ENCODE assay signal across 9 mouse cellular contexts in the genomic region with DNA sequence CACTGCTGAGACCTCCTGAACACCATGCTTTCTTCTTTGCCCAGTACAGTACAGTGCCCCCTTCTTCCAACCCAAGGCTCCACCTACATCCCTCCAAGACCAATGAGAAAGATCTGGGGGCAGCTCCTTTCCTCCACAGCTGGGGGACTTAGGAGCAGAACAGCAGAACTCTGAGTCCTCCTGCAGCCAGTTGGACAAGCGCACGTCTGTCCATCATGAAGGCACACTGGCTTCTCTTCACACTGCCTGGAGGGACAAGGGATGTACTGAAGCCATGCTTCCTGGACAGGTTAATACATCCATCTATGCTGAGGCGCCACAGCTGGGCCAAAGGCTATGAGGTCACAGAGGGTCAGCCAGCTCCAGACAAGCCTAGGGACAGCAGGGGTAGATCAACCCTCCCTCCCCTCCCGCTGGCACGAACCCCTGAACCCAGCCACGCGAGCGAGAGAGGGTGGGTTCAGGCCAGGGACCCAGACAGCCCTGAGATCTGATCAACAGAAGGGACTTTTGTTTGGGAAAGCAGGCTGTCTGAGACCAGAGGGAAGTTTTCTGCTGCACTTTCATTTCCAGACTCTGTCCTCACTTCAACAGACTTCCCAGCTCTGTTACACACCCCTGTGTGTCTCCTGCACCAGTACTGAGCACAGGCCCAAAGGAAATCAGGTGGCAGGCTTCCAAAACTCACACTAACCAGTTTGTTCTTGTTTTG. TPM values are rescaled to one million over a fixed set of nuclear protein-coding genes. Genes with fewer than 3 reads are reported as not detected.
DNase-seq lines count a peak whose midpoint lies in the region; ATAC-seq lines count a peak whose summit lies in the region.
"Had no signal": no experiment of that assay in that cellular context is flagged by ENCODE, and none has a peak within 500 bp of the region (broad histone marks: within the 10 kb centered on the region; RNA-seq: fewer than 3 reads in every experiment).

No protein-coding gene starts in this region.

- no peak overlapping the region for H3K9ac ChIP-seq in forebrain, embryonic 12.5 days
- H3K9ac ChIP-seq in forebrain, embryonic 11.5 days (ENCODE audit: low read length) = no peak overlapping the region
- H3K9ac ChIP-seq in embryonic facial prominence, embryonic 13.5 days = no peak overlapping the region
- no peak overlapping the region for H3K9ac ChIP-seq in hindbrain, embryonic 13.5 days
- H3K9ac ChIP-seq in liver, embryonic 12.5 days = no peak overlapping the region
- H3K9ac ChIP-seq: liver, embryonic 13.5 days had no signal

- no peaks in the 10 kb centered on the region for H3K9me3 ChIP-seq in forebrain, embryonic 12.5 days
- H3K9me3 ChIP-seq in forebrain, embryonic 11.5 days (ENCODE audit: control insufficient read depth, low read length) = no peaks in the 10 kb centered on the region
- no peaks in the 10 kb centered on the region for H3K9me3 ChIP-seq in embryonic facial prominence, embryonic 13.5 days
- H3K9me3 ChIP-seq in hindbrain, embryonic 13.5 days = no peaks in the 10 kb centered on the region
- H3K9me3 ChIP-seq in liver, embryonic 12.5 days (replicated peaks) = no peaks in the 10 kb centered on the region
- H3K9me3 ChIP-seq: liver, embryonic 13.5 days had no signal

- H3K27me3 ChIP-seq in forebrain, embryonic 12.5 days = no peaks in the 10 kb centered on the region
- H3K27me3 ChIP-seq in forebrain, embryonic 11.5 days (ENCODE audit: control insufficient read depth, insufficient read depth, low read length) = no peaks in the 10 kb centered on the region
- no peaks in the 10 kb centered on the region for H3K27me3 ChIP-seq in embryonic facial prominence, embryonic 13.5 days
- H3K27me3 ChIP-seq in hindbrain, embryonic 13.5 days = no peaks in the 10 kb centered on the region
- no peaks in the 10 kb centered on the region for H3K27me3 ChIP-seq in liver, embryonic 12.5 days (replicated peaks)
- H3K27me3 ChIP-seq: liver, embryonic 13.5 days had no signal

- H3K4me2 ChIP-seq in forebrain, embryonic 12.5 days = no peak overlapping the region
- H3K4me2 ChIP-seq in forebrain, embryonic 11.5 days (ENCODE audit: low read depth, low read length, severe bottlenecking) = no peak overlapping the region
- H3K4me2 ChIP-seq in embryonic facial prominence, embryonic 13.5 days = no peak overlapping the region; the same call in 1 of the 2 replicates
- no peak overlapping the region for H3K4me2 ChIP-seq in hindbrain, embryonic 13.5 days
- H3K4me2 ChIP-seq in liver, embryonic 12.5 days = no peak overlapping the region
- H3K4me2 ChIP-seq: liver, embryonic 13.5 days had no signal

- 0 out of 2 replicates have a peak, but pooled peaks cover 2% of the 10 kb centered on the region for H3K36me3 ChIP-seq in forebrain, embryonic 12.5 days (replicated peaks)
- no peaks in the 10 kb centered on the region for H3K36me3 ChIP-seq in forebrain, embryonic 11.5 days (ENCODE audit: control insufficient read depth, insufficient read depth, low read length)
- peaks cover 21% of the 10 kb centered on the region for H3K36me3 ChIP-seq in embryonic facial prominence, embryonic 13.5 days
- no peaks in the 10 kb centered on the region for H3K36me3 ChIP-seq in hindbrain, embryonic 13.5 days
- H3K36me3 ChIP-seq in liver, embryonic 12.5 days = no peaks in the 10 kb centered on the region
- H3K36me3 ChIP-seq: liver, embryonic 13.5 days had no signal

- H3K27ac ChIP-seq in forebrain, embryonic 12.5 days = peak overlapping the region; percentile 11; the same call in 1 of the 2 replicates
- H3K27ac ChIP-seq in forebrain, embryonic 11.5 days (ENCODE audit: low read depth, low read length) = no peak overlapping the region
- H3K27ac ChIP-seq in embryonic facial prominence, embryonic 13.5 days = peak overlapping the region; percentile 71
- H3K27ac ChIP-seq in hindbrain, embryonic 13.5 days = peak overlapping the region; percentile 18; the same call in 1 of the 2 replicates
- no peak overlapping the region for H3K27ac ChIP-seq in liver, embryonic 12.5 days
- H3K27ac ChIP-seq: liver, embryonic 13.5 days had no signal

- no peak for DNase-seq in forebrain, embryonic 11.5 days (ENCODE audit: low spot score)
- DNase-seq in lung, postnatal 25 days (ENCODE audit: low spot score) = peak; percentile 39
- DNase-seq in thymus, adult 18-20 months = no peak
- no peak for DNase-seq in layer of hippocampus, postnatal 25 days (ENCODE audit: extremely low spot score in 1 of 2, low spot score in 1 of 2)
- DNase-seq: liver, embryonic 13.5 days had no signal

- WGBS in forebrain, embryonic 12.5 days = 66% methylated on average over 8 of the region's 8 CpGs
- WGBS in forebrain, embryonic 11.5 days = 49% methylated on average over 8 of the region's 8 CpGs
- WGBS in embryonic facial prominence, embryonic 13.5 days = 32% methylated on average over 8 of the region's 8 CpGs
- 49% methylated on average over 8 of the region's 8 CpGs for WGBS in hindbrain, embryonic 13.5 days
- WGBS in liver, embryonic 12.5 days (ENCODE audit: insufficient replicate concordance) = 56% methylated on average over 8 of the region's 8 CpGs

- peak; percentile 19; the same call in 1 of the 2 replicates for ATAC-seq in forebrain, embryonic 12.5 days (ENCODE audit: low FRiP score)
- ATAC-seq in forebrain, embryonic 11.5 days (replicated peaks; ENCODE audit: low FRiP score) = no peak
- peak; percentile 61; the same call in 1 of the 2 replicates for ATAC-seq in embryonic facial prominence, embryonic 13.5 days (ENCODE audit: insufficient number of reproducible peaks, insufficient read depth, low FRiP score, low TSS enrichment, low read depth)
- ATAC-seq in hindbrain, embryonic 13.5 days (ENCODE audit: low FRiP score) = peak; percentile 53; the same call in 1 of the 2 replicates
- ATAC-seq in liver, embryonic 12.5 days = no peak; the same call in 1 of the 2 replicates

- H3K4me1 ChIP-seq in forebrain, embryonic 12.5 days = peaks cover 17% of the 10 kb centered on the region
- 0 out of 2 replicates have a peak, but pooled peaks cover 1% of the 10 kb centered on the region for H3K4me1 ChIP-seq in forebrain, embryonic 11.5 days (replicated peaks; ENCODE audit: control insufficient read depth, insufficient read depth, low read length)
- peaks cover 54% of the 10 kb centered on the region for H3K4me1 ChIP-seq in embryonic facial prominence, embryonic 13.5 days
- peaks cover 11% of the 10 kb centered on the region for H3K4me1 ChIP-seq in hindbrain, embryonic 13.5 days (replicated peaks)
- peaks cover 6% of the 10 kb centered on the region; the same call in 1 of the 2 replicates for H3K4me1 ChIP-seq in liver, embryonic 12.5 days
- H3K4me1 ChIP-seq: liver, embryonic 13.5 days had no signal

- no peak overlapping the region for H3K4me3 ChIP-seq in forebrain, embryonic 12.5 days (replicated peaks)
- H3K4me3 ChIP-seq in forebrain, embryonic 11.5 days (ENCODE audit: low read depth, low read length) = no peak overlapping the region
- H3K4me3 ChIP-seq in embryonic facial prominence, embryonic 13.5 days = no peak overlapping the region
- H3K4me3 ChIP-seq in hindbrain, embryonic 13.5 days = no peak overlapping the region
- H3K4me3 ChIP-seq in liver, embryonic 12.5 days = no peak overlapping the region
- H3K4me3 ChIP-seq: liver, embryonic 13.5 days had no signal

RNA-seq across cellular contexts. Expression of a gene that starts 27.6 kb away (rescaled TPM):
- polyA plus RNA-seq in forebrain, embryonic 12.5 days (2016; fragmentation: Nextera tagmentation; extraction: Ambion mirVana) = 10.8 and 11.4 TPM in 2 replicates
- polyA plus RNA-seq in forebrain, embryonic 11.5 days (2014; fragmentation: Nextera tagmentation; extraction: Ambion mirVana) = 16.0 and 16.3 TPM in 2 replicates
- polyA plus RNA-seq in embryonic facial prominence, embryonic 13.5 days (2015; fragmentation: Nextera tagmentation; extraction: Ambion mirVana) = 21.3 and 23.7 TPM in 2 replicates
- polyA plus RNA-seq in hindbrain, embryonic 13.5 days (2015; fragmentation: Nextera tagmentation; extraction: Ambion mirVana) = 1.7 and 2.1 TPM in 2 replicates
- 1 to 10 TPM; 3.4 to 4.1 TPM for total RNA-seq in layer of hippocampus, postnatal 25 days (2021)
- polyA plus RNA-seq in liver, embryonic 12.5 days (2016; fragmentation: Nextera tagmentation; extraction: Ambion mirVana) = 0.87 and 1.1 TPM in 2 replicates

Comparison
In these comparisons a context has a peak if more than half of its experiments do, and no peak if none do; other contexts are left out.
1. ATAC-seq: peak in forebrain, embryonic 12.5 days (single experiment), embryonic facial prominence, embryonic 13.5 days (single experiment) and hindbrain, embryonic 13.5 days (single experiment); none in forebrain, embryonic 11.5 days (single experiment) and liver, embryonic 12.5 days (single experiment).
2. H3K27ac ChIP-seq: peak in forebrain, embryonic 12.5 days (single experiment), embryonic facial prominence, embryonic 13.5 days (single experiment) and hindbrain, embryonic 13.5 days (single experiment); none in forebrain, embryonic 11.5 days (single experiment) and liver, embryonic 12.5 days (single experiment).